Mouse (Mus musculus) retina, postnatal 7 days (tissue): ENCODE data around the gene Hoxa13.

Experiments
- DNase-seq: peaks from one replicate; pipeline ENCODE4 v3.0.0-alpha.2; 2012; ENCODE audit warnings: low read depth, low spot score

Hoxa13 gene

DNA sequence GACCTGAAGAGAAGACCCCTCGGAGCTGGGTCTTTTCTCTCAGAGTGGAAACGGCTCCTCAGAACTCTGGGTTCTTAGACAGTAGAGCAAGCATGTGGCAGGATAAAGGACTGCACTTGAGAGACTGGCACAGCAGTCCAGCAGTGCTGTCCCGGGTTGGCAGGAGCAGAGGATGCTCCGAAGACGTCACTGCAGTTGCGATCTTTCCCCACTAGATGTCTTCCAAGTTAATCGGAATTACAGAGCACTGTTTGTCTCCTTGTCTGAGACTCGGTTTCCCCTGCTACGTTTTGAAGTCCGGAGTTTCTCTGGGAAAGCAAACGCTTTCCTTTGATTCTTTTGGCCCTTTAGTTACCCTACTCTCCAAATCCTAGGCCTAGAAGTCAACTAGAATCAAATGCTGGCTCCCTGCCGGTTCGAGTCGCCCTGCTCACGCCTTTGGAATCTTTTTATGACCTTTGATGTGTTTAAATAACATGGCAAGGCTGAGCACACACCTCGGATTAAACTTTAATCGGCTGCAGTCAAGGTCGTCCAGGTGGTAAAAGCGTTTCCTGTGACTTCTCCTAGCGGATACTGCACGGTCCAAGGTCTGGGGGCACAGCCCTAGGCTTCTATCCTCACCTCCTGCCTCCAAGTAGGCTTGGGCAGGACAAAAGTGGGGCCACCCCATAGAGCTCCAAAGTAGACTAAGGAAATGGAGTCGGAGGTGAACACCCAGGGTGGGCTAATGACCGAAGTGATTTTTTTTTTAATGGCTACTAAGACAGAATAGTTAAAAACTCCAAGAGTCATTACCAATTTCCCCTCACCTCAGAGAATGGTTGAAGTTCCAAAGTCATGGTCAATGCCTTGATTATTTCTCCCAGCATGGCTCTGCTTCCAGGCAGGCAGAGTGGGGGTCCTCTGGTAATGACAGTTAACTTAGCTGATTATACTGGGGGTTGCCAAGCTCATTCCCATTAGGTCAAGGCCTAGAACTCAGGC is 10.1 kb upstream of the Hoxa13 start:
- DNase-seq, result peak; percentile 47

DNA sequence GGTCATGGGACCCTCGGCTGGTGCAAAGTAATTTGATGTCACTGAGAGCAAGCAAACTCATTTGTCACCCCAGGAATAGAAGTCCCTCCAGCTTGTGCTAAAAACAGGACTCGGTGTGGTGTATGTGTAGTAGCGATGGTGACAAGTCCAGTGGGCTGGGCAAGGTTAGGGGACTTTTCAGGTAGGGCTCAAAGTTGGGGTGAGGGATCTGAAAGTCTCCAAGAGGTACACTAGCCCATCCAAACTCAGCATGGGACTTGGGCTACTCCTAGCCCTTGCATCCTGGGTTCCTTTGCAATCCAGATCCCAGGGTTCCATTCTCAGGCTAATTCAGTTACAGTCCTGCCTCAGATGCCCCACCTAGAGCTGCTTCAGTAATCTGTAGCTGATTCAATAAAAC is 8.1 kb upstream of the Hoxa13 start:
- DNase-seq, result no peak

DNA sequence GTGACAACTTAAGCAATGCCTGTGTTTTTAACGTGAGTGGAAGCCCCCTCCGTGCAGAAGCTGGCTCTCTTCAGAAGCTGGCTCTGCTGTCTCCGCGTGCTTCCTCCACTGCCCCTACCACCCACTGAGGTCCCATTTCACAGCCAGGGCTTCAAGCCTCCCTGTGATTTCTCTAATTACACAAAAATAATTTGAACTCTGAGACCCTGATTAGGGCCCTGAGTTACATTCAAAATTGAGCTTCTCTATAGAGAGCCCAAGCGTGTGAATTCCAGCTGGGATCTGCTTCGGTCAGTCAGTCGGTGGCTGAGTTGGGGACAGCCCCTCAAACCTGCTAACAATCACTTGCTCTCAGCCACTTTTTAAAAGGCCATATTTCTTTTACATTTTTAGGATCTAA is 7.7 kb upstream of the Hoxa13 start:
- DNase-seq, result no peak

DNA sequence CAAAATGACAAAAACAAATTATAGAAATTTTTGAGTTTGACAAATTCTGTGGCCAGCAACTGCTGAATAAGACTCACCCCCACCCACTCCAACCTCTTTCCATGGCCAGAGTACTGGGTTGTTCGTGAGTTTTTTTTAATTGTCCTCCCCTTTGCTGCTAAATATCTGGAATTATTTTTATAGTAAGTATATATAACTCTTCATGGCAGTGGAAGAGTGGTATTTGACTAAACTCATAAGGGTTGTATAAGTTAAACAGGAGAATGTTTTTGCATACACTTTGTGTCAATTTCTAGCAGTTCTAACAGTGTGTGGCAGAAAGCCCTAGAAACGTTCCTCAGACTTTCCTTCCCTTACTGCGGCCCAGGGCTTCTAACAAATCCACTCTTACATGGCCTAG is 7.0 kb upstream of the Hoxa13 start:
- DNase-seq, result no peak

DNA sequence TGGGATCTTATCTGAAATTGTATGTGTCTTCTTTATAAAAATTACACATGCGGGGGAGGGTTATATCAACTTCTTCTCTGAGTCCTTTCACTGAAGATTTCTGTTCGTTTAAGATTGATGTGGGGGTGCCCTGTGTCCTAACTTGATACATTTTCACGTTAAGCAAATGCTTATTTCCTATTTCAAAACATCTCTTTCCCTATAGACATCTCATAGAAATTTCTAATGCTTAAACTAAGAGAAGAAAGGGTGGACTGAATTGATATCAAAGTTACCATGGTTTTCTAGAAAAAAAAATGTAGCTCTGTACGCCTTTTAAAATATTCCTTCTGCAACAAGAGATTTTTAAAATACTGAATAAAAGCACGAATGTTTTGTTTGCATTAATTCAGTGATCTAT is 6.5 kb upstream of the Hoxa13 start:
- no peak for DNase-seq

DNA sequence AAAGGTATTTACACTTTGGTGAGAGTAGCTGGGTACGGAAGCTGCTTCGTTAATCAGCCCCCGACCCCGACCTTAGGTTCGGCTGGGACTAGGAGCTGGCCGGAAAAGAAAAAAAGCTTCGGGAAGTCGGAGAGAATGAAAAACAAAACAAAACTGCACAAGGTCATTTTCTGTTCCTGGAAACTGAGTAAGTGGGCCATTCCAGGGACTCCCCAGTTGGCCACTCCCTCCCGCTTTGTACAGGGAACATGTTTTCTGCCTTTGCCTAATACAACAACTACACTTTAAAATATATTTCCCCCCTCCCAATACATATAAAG is 5.9 kb upstream of the Hoxa13 start:
- DNase-seq, result no peak

DNA sequence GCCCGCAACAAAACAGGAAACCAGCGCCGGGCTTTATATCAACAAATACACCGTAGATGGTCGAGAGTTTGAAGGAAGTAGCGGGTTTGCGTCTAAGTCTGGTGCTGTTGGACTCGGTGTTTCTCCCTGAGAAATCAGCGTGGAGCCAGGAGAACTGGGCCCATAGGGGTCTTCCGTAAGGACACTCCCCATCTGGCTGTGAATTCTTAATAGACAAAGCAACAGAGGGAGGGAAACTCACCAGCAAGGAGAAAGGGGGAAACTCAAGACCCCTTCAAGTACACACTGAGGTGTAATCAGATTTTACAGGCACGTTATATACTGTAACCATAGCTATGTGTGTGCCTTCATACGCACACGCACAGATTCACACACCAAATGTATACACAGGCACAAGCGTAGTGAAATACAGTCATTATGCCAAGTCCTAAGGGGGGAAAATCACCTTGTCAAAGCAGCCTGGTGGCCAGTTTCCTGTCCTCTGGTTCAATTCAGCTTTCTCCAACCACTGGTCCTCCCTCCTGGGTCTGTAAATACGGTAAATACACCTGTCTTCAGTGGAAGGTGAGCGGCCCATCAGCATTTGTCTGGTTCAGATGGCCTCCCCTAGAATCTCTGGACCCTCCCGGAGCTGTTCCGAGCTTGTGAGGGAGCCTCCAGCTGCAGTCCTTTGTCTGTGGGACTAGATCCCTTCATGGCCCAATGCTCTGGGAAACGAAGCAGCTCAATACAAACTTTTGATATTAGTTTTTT is 5.4 kb upstream of the Hoxa13 start:
- DNase-seq, result no peak

DNA sequence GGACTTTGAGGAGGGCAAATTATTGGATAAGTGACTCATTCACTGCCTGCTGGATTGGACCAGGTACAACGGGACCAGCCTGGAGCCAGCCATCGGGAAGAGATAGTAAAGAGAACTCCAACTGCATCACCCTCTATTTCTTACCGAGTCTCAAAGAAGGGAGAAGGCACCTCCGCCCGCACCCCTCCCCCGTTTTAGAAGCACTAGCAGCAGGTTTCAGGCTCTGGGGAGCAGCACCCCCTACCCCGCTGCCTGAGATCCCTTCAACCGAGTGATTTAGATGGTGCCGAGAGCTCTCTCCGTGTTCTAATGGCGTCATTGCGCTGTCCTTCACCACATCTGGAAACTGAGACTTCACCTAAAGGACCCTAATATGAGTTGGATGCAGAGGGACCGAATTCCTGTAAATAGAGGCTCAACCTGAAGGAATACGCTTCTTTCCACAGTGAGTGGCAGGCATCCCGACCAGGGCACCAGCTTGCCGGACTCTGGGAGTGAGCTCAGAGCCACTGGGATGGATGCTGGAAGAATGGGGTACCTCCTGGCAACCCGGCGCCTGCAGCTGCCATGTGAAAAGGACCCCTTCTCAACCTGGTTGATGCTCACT is 4.7 kb upstream of the Hoxa13 start:
- DNase-seq, result no peak

DNA sequence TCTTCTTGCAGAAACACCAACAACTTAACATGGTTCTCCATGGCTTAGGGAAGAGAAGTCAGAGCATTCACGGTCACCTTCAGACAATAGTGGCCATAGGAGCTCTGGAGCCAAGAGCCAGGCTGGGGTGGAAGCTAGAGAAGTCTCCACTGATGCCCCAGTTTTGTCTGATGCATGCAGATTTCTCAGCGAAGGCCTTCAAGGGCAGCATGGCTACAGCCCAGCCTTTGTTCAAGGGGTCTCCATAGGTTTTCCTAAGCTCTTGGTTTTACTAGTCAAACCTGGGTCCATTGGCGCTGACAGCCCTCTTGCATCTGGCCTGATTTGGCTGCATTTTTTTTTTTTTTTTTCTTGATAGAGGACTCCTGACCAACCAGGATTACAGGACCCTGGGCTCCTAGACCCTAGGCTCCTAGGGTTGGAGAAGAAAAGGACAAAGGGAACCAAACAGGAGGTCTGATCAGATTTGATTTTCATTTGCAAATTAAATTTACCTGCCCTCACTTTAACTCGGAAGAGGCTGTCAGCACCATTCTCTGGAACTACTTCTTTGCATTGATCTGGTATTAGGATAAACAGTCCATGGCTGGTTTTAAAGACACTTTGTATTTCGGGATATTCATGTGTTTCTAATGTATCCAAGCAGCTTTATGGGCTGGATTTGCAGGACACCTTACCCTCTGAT is 3.6 kb upstream of the Hoxa13 start:
- no peak for DNase-seq

DNA sequence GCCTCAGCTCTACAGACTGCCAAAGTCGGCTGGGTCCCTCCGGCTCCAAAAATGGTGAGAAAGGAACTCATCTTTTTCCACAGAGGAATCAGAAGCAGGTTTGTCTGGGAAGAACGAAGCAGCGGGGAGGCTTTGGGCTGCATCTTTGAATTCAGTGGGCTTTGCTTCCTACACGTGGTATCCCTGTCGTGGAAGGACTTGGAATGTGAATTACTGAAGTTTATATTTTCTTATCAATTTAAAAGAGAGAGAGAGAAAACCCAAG is 2.6 kb upstream of the Hoxa13 start:
- no peak for DNase-seq

DNA sequence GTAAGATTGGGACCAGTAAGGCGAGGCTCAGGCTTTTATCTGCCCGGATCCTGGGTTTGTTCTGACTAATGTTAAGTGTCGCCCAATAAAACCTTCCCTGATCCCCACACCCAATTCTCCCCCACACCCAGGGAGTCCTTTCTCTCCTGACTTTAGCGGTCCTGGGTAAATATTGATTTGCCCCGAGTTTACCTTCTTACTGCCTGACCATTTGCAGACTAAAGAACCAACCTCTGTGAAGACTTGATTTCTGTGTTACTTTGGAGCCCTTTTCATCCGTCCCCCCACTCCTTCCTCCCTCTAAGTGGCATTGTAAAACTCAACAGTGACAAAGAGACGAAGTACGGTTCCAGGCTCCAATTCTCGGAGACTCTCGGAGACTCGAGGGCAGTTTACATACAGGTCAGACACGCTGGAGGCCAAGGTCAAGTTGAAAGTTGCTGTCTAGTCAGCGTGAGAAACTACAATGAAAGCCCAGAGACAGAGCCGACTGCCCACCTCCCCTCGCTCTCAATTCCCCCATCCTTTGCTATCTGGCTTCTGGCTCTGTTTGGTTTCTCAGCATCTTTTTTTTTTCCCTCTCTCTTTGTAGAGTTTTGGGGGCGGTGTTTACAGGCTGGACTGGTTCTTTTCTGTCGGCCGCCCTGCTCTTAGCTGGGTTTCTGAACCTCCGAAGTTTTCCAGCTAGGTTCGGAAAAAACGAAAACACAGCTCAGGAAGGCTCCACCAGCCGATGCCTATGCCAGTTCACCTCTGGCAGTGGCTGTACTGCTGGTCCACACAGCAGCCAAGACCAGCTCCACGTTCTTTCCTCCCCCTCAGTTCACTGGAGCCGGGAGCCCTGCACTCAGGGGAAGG is 2.0 kb upstream of the Hoxa13 start:
- DNase-seq, result no peak

DNA sequence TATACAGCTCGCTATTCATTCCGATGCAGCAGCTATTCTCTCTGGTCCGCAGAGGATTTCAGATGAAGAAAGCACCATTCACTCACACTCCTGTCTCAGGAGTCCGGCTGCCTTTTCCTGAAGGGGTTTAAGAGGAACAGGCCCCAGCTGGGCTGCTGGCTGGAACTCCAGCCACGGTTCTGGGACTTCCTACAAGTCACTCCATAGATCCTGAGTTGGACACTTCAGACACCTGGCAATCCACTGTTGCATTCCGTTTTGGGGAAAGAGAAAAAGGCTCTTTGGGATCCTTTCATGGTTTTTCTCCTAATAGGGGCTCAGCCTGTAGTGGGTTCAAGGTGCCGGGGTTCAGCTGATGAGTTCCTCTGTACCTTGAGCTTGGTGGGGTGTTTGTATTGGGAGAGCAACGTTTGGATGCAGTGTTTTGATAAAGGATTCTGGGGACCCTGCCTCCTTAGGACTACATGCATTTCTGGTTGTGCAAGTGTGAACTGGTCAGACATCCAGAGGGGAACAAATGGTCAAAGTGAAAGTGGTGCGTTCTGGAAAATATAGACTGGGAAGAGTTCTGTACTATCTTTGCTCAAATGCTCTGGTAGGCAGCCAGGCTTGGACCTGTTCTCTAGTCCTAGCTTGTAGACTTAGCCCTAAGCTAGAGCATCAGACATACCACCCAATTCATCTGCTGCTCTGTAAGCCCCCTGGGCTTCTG is 1.2 kb upstream of the Hoxa13 start:
- DNase-seq, result no peak

DNA sequence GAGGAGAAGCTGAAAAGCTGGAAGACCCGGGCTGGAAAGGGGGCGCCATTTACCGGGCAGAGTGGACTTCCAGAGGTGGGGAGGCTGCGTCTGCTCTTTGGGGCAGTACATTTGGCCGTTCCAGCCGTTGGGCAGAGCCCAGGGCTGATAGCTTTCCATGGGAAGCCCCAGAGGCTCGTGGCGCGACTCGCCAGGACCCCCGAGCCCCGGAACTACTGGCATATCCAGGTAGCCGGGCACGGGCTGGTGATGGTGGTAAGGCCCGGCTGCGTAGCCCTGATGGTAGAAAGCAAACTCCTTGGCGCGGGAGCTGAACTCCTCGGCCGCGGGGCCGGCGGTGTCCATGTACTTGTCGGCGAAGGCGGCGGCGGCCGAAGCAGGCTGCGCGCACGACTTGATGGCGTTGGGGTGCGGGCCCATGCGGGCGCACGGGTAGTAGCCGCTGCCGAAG is 844 bp downstream of the Hoxa13 start:
- DNase-seq, result no peak

DNA sequence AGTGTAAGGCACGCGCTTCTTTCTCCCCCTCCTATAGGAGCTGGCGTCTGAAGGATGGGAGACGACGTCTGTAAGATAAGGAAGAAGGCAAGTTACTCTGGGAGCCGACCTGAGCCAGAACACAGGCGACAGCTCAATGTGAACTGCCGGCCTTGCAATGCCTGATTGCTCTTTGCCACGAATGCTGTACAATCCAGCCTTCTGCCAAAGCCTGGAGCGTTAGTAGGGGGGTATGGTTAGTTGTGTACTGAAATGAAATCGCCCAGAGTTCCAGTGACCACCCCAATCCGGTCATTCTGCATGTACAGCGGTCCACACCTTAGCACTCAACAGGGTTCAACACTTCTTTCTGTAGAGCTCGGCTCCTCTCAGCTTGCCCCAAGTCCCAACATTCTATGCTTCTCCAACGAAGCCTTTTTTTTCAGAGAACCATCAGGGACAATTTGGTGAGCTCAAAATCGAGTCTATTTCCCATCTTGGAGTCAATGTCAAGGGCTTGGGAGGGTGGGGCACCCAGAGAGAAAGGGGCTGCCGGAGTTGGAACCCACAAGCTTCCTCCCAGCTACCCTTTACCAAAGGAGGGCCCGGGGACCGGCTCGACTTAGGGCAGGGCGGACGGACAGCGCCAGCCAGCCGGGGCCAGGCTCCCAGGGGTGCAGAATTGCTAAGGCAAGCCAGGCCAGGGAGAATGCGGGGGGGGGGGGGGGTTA is 1.4 kb downstream of the Hoxa13 start:
- no peak for DNase-seq

DNA sequence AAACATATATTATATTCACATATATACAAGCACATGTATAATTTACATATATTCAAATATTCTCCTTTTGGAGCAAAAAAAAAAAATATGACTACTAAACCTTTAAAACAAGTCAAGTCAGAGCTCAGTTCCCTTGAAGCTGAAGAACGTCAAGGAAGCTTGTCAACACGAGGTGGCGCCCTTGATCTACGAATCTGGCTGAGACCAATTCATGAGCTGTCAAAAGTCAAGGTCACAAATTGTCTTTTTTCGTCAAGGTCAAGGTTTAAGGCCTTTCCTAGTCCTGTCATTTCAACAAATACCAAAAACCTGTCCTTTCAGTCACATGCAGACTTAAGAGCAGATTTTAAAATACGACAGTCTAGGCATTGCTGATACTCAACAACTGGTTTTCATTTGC is 3.7 kb downstream of the Hoxa13 start:
- DNase-seq, result peak; percentile 67

DNA sequence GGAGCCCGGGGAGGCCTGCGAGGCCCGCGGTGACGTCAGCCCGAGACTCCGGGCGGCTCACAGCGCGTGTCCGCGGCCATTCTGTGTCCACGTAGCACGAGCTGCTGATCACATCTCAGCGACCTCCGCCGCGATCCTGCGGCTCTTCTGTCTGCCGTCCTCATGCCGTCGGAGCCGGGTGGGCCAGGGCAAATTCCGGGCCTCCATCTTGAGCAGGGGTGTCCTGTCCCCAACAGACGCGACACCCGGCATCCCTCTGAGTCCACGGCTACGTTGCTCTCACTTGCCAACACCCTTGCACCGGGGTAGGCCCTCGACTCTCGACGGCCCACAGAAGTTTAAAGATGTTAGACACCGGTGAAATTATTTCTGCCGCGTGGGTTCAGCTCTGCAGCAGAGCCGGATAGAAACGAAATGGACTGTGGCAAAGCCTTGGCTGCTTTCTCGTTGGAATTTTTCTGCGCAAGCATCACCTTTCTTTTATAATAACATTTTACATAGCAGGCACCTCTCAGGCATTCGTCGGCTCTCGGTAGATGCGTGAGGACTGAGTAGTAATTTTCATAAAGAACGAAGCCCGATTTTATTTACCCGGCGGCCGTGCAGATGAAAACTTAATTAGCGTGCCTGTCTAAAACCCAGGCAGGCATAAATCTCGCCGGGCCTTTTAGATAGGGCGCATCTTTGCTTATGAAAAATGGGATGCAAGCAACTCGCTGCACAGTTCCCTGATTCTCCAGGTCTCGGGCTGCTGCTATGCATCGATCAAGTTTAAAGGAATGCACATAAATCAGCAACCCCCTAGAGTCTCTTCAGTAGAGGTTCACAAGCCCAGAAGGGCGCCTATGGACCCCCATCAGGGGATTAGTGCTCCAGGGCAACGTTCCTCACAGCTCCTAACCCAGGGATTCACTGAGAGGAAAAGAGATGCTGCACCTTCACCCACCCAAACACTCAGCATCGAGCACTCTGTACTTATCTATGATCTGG is 6.9 kb downstream of the Hoxa13 start:
- DNase-seq, result no peak

DNA sequence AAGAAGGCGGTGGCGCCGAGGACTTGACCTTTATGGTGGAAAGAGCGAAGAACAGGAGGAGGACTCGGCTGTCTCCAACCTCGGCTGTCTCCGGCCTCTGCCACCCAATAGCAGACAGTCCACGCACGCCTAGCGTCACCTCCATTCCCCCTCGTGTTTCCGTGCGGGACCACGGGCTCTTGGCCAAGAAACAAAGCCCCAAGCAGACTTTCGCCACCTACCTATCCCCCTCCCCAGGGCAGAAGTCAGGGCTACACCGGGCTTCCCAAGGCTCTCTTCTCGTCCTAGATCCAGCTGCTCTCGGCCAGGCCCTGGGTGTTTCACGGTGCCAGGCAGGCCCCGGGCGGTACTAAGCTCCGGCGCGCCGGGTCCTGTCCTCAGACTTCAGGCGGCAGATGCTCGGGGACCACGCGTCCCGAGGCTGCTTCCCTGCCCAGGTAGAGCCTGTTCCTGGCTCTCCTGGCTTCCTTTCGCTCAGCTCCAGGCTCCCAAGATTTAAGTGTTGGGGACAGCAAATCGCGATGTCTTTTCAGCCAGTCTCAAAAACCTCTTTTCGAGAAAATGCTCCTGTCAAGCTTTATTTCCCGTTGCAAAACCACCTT is 7.8 kb downstream of the Hoxa13 start:
- no peak for DNase-seq

DNA sequence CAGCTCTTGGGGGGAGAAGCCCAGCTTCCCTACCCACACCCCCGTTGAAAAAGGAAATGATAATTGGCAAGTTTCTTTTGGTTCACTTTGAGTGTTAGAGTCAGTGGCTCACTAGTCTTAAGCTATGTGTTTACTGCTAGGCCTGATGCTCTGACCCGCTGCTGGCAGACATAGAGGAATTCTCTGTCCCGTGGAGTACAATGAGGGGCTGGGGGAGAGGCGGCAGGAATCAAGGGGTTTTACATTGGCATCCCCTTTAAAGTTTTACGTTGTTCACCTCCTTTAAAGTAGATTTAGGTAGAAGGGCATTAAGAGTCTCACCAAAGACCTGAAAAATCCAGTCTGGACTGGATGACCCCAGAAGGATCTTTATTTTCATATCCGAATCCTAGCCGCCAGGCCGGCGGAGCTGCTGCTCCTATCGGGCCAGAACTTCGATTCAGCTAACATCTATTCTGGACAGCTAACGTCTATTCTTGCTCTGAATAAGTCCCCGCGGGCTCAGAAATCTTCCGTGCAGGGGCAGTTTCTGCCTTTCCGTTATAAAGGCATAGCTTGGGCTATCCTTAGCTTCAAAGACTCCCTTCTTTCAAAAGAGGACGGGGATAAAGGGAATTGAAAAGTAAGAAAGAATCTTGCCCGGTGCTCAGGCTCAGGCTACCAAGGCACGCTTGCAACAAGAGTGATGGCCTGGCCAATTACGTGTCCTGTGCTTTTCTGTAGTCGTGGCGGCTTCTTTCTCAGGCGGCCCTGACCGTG is 8.5 kb downstream of the Hoxa13 start:
- no peak for DNase-seq
